Mouse (Mus musculus): ENCODE measurements at regions not wholly inside any gene's neighbourhood (a gene's known extent, or its start where the extent isn't known, plus 50 kb on each side); places are given as distances from the start of the nearest gene placed in this dataset. TPM values are rescaled to one million over a fixed set of nuclear protein-coding genes. Genes with fewer than 3 reads are reported as not detected.
A peak's percentile ranks its signal among the peaks of the same experiment; 100 is the strongest.

GRCm38 (mm10) chr15:17569205-17569604 lies 840.6 kb downstream of the Cdh9 start:
- no peak overlapping the region for H3K27ac ChIP-seq
- H3K4me1 ChIP-seq, result no peaks in the 10 kb centered on the region
- H3K9me3 ChIP-seq (replicated peaks), result no peaks in the 10 kb centered on the region; the same call in 1 of the 2 replicates
- no peaks in the 10 kb centered on the region for H3K36me3 ChIP-seq (ENCODE audit: poor library complexity, severe bottlenecking)
- H3K4me3 ChIP-seq, result no peak overlapping the region
- H3K9ac ChIP-seq, result no peak overlapping the region
- 86% methylated on average over 2 of the region's 2 CpGs for WGBS
- no peak overlapping the region for H3K4me2 ChIP-seq
- peak; percentile 61; the same call in 1 of the 2 replicates for ATAC-seq
- no peaks in the 10 kb centered on the region for H3K27me3 ChIP-seq

- Histone ChIP-seq H3K27ac (no peak overlapping the region), H3K4me1 (no peaks in the 10 kb centered on the region), H3K9ac (no peak overlapping the region), H3K9me3 (replicated peaks) (no peaks in the 10 kb centered on the region), H3K4me3 (no peak overlapping the region), H3K4me2 (no peak overlapping the region), H3K27me3 (no peaks in the 10 kb centered on the region), H3K36me3 (ENCODE audit: poor library complexity, severe bottlenecking) (no peaks in the 10 kb centered on the region)
- WGBS, result 88% methylated on average over 2 of the region's 2 CpGs
- ATAC-seq, result no peak; the same call in 1 of the 2 replicates
Measured at GRCm38 (mm10) chr15:17588617-17589016, 860.1 kb downstream of the Cdh9 start.

GRCm38 (mm10) chr15:17604402-17604801 lies 875.8 kb downstream of the Cdh9 start:
- no peak overlapping the region for H3K4me2 ChIP-seq
- no peaks in the 10 kb centered on the region for H3K27me3 ChIP-seq
- H3K4me1 ChIP-seq, result no peaks in the 10 kb centered on the region
- no peaks in the 10 kb centered on the region for H3K36me3 ChIP-seq (ENCODE audit: poor library complexity, severe bottlenecking)
- 76% methylated on average over 1 of the region's 1 CpGs for WGBS
- H3K9me3 ChIP-seq (replicated peaks), result no peaks in the 10 kb centered on the region
- no peak overlapping the region for H3K4me3 ChIP-seq
- no peak for ATAC-seq
- H3K27ac ChIP-seq, result no peak overlapping the region
- H3K9ac ChIP-seq, result no peak overlapping the region

- whole genome bisulfite sequencing, result 83% methylated on average over 1 of the region's 1 CpGs
- no peaks in the 10 kb centered on the region for H3K27me3 ChIP-seq
- H3K36me3 ChIP-seq (ENCODE audit: poor library complexity, severe bottlenecking), result no peaks in the 10 kb centered on the region
- H3K27ac ChIP-seq, result no peak overlapping the region
- no peaks in the 10 kb centered on the region for H3K9me3 ChIP-seq (replicated peaks)
- ATAC-seq, result no peak
- no peaks in the 10 kb centered on the region for H3K4me1 ChIP-seq
- no peak overlapping the region for H3K4me3 ChIP-seq
- H3K9ac ChIP-seq, result no peak overlapping the region
- no peak overlapping the region for H3K4me2 ChIP-seq
Measured at GRCm38 (mm10) chr15:17614945-17615344, 886.4 kb downstream of the Cdh9 start.

- H3K4me1 ChIP-seq, result no peaks in the 10 kb centered on the region
- H3K27ac ChIP-seq, result no peak overlapping the region
- no peaks in the 10 kb centered on the region for H3K36me3 ChIP-seq (ENCODE audit: poor library complexity, severe bottlenecking)
- H3K9ac ChIP-seq, result no peak overlapping the region
- WGBS, result 92% methylated on average over 4 of the region's 4 CpGs
- no peak for ATAC-seq
- no peaks in the 10 kb centered on the region for H3K9me3 ChIP-seq (replicated peaks)
- H3K4me3 ChIP-seq, result no peak overlapping the region
- no peak overlapping the region for H3K4me2 ChIP-seq
- no peaks in the 10 kb centered on the region for H3K27me3 ChIP-seq
Measured at GRCm38 (mm10) chr15:17641218-17641617, 912.7 kb downstream of the Cdh9 start.

Small RNA genes lying in the stretch of these regions (microRNA-seq; reads per million reads assigned to microRNA genes)
- not detected for gene Gm22032
